Mouse (Mus musculus): ENCODE data around the gene Disp3.

Gene Disp3

GRCm38 (mm10) chr4:148287476-148288054 is at the start of gene Disp3:
Disp3 (minus strand) TSS chr4:148287965.
- no peak for DNase-seq (ENCODE audit: extremely low spot score)

DNA sequence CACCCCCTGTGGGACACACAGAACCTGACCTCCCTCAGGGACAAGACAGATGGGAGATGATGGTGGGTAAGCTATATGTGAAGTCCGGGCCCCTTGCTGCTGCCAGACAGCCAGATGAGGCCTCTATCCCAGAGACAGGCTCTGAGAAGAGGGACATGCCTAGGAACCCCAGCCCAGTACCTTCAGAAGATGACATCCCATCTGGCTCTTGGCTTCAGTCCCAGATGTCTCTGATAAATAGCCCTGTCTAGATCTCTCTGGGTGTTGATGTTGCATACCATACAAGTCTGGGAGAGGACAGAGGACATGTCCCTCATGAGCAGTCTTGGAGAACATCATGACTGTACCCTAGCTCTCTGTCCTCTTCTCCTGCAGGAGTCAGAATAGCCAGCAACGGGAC is 42.5 kb upstream of the Disp3 start:
- DNase-seq (ENCODE audit: extremely low spot score): no peak

DNA sequence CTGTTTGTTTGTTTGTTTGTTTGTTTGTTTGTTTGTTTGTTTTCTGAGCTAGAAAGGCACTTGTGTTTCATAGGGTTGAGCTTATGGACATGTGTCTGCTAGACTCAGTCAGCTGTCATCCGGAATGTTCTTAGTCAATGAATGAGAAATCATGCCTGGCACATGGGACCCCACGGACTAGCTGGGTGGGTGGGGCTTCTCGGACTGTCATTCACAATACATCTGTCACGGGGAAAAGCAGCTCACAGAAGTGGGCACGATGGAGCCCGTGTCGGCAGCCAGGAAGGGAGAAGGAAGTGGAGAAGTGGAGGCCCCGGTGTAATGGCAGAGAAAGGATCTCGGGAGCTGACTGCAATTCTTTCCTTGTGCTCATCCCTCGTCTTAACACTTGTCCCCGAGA is 41.7 kb upstream of the Disp3 start:
- DNase-seq (ENCODE audit: extremely low spot score): no peak

GRCm38 (mm10) chr4:148328237-148328636 is 40.5 kb upstream of the Disp3 start:
- DNase-seq (ENCODE audit: extremely low spot score): no peak

DNA sequence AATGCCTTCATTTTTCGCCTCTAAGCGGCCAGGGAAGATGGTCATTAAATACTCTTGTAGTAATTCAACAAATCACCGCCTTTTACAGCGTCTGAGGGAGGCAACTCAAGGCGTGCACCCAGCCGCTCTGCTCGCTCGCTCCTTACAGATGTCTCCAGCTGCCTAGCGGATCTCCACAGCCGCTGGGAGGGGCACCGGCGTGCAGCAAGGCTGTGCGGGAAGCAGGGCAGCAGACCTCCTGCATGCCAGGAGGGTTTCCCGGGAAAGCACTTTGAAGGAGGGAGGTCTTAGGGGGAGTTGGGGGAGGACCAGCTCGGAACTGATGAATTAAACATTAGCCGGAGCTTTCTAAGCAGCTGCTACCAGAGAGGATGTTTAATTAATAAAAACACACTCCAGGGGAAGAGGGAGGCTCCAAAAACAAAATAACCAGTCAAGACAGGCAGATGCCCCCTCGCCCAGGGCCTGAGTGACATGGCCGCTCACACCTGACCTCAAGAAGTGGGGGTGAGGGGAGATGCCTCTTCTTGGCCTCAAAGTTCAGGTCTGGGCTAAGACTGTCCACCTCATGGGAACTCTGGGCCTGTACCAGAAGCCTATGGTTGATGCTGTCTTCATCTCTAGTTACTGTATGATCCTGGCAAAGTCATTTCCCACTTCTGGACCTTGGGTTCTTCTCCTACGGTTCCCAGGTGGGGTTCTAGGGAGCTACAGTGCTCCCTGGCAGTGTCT is 39.7 kb upstream of the Disp3 start:
- peak; percentile 59 for DNase-seq (ENCODE audit: extremely low spot score)

- no peak for DNase-seq (ENCODE audit: extremely low spot score)
These were observed 39.0 kb upstream of the Disp3 start for GRCm38 (mm10) chr4:148326791-148327190.

GRCm38 (mm10) chr4:148325951-148326350 is 38.2 kb upstream of the Disp3 start:
- no peak for DNase-seq (ENCODE audit: extremely low spot score)

DNA sequence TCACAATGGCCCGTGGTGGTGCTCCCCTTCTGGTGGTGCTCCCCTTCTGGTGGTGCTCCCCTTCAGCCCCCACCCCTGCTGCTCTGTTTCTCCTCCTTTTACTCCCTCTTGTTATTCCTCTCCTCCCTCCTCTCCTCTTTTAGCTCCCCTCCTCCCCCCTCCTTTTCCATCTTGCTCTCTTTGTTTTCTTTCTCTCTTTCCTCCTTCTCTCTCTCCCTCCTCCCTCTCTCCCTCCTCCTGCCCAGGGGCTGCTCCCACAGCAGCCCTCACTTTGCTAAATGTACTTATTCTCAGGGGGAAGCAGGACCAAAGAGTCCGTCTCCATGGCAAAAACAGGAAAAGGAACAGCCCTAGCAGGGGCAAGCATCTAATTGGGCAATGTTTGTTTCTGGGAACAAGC is 37.3 kb upstream of the Disp3 start:
- DNase-seq (ENCODE audit: extremely low spot score): no peak

DNA sequence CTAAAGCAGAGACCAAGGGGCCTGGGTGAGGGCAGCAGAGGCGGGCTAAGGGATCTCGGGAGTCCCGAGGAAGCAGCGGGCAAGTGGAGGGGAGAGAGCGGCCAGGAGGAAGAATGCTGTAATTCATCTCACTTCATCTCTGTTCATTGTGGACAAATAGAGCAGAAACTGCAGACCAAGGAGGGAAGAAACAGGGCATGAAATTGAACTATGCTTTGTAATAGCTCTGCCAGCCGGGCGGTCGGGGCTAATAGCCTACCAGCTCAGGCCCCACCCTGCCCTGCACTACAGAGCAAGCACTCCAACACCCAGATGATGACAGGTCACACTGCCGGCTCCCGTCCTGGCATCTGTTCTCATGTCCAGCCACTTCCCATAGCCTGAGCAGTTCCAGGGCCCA is 34.4 kb upstream of the Disp3 start:
- no peak for DNase-seq (ENCODE audit: extremely low spot score)

- DNase-seq (ENCODE audit: extremely low spot score): no peak
These were observed 31.6 kb upstream of the Disp3 start for GRCm38 (mm10) chr4:148319366-148319765.

DNA sequence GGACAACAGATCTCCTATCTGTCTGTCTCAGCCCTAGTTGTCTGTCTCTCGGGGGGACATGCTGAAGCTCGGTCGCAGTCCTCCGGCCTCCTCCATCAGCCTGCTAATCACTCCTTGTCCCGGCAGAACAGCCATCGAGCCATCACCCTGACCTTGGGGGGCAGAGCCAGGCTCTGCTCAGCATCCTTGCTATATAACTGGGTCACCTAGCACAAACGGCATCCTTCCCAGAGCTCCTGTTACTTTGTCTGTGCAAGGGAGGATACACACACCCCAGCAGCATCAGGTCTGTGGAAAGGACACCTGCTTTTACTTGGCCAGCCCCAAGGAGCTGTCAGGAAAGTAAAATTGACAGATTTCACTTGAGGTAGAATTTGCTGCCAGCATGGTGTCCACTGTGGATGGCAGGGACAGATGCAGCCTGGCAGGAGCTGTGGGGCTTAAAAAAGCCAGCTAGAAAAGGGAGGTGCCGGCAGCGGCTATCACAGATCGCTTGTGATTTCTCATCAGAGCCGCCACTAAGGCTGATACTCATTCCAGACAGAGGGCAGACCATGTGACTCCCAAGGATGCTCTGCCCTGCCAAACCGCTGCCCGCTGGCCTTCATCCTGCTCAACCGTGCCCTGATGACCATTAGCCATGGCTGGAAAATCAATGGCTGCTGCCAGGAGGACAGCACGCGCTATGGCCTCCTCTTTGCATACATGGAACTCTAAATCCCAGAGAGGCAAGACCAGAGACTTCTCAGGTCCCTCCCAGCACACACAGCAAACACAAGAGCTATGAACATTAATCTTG is 27.8 kb upstream of the Disp3 start:
- DNase-seq (ENCODE audit: extremely low spot score): no peak

- DNase-seq (ENCODE audit: extremely low spot score): no peak
These were observed 26.6 kb upstream of the Disp3 start for GRCm38 (mm10) chr4:148314396-148314795.

DNA sequence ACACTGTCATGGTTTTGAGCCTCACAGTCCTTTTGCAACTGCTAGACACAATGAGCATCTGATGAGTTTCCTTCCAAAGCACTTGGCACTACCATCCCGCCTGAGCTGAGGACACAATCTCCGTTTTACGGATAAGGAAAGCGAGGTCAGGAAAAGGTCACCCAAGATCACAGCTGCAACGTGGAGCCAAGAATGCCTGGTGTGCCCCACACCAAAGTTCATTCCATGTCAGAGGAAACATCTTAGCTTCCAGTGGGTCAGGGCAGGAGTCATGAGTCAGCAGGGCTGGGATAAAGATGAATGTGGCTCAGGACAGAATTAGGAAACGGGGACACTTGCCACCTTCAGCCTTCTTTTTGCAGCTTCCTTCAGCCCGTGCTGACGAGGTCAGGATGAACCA is 25.8 kb upstream of the Disp3 start:
- no peak for DNase-seq (ENCODE audit: extremely low spot score)

- no peak for DNase-seq (ENCODE audit: extremely low spot score)
These were observed 24.7 kb upstream of the Disp3 start for GRCm38 (mm10) chr4:148312296-148313116.

DNA sequence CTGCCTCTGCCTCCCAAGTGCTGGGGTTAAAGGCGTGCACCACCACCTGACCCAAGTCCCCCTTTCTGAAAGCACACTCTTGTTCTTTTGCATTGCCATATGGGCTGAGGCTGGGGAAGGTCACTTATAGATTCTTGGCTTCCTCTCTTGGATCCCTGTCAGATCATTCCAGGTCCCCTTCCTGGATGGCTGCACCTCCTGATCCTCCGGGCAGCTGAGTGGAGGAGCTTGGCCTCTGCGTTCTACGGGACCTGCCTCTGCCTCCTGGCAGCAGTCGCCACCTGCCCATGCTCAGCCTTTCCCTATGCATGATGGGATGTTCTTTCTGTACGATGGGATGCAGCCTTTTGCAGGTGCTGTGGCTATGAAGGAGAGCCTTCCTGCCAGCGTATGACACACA is 23.1 kb upstream of the Disp3 start:
- no peak for DNase-seq (ENCODE audit: extremely low spot score)

- no peak for DNase-seq (ENCODE audit: extremely low spot score)
These were observed 22.4 kb upstream of the Disp3 start for GRCm38 (mm10) chr4:148310126-148310525.

DNA sequence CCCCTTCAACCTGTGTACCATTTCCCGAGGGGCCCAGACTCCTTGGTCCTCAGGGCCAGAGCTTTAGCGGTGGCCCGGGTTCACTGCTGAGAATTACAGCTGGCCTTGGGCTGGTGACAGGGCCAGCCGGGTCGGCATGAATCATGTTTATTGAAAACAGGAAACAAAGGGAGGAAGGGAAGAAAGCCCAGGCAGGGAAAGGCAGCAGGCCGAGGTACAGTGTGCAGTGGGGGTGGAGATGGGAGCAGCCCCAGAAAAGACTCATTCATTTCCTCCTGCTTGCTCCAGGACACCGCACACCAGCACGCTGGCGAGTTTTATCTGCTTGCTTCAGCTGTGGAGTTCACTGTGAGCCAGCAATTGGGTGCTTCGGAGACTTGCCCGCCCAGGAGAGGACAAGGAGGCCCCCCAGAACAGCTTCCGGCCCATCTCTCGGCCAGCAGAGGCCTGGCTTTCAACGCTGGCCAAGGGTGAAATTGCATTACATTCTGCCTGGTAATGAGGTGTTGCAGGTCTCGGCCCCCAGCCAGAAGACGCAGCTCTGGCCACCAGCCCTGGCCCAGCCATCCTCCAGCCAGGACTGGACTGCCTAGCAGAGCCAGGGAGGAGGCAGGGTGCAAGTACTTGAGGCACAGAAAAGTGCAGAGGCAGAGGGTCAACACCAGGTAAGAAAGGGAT is 18.8 kb upstream of the Disp3 start:
- DNase-seq (ENCODE audit: extremely low spot score): peak; percentile 38

GRCm38 (mm10) chr4:148298720-148299119 is 11.0 kb upstream of the Disp3 start:
- no peak for DNase-seq (ENCODE audit: extremely low spot score)

- DNase-seq (ENCODE audit: extremely low spot score): no peak
These were observed 9.9 kb upstream of the Disp3 start for GRCm38 (mm10) chr4:148297640-148298039.

DNA sequence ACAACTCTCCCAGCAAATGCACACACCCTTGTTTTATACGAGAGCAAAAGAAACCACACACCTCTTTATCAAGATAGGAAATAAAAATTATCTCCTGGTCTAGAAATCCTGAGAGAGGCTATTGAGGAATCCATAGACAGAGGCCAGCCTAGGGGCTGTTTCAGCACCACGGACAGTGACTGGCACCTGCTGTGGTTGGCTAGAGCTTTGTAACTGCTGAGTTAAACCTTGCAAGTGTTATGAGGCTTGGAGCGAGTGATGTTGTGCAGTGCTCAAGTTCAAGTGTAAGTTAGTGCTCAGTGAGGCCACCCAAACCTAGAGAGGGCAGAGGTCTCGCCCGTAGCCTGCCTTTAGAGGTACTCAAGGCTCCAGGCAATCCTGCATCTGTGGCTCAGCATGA is 5.6 kb upstream of the Disp3 start:
- DNase-seq (ENCODE audit: extremely low spot score): peak; percentile 55

- DNase-seq (ENCODE audit: extremely low spot score): no peak
These were observed 4.1 kb upstream of the Disp3 start for GRCm38 (mm10) chr4:148291849-148292248.
